Mouse (Mus musculus): ENCODE measurements at regions not wholly inside any gene's neighbourhood (a gene's known extent, or its start where the extent isn't known, plus 50 kb on each side); places are given as distances from the start of the nearest gene placed in this dataset.

- TF ChIP-seq GATA1 (IDR thresholded peaks at IDR 0.05; ENCODE audit: low read length) (no peak), TAL1 (IDR thresholded peaks at IDR 0.05; ENCODE audit: low read length) (no peak)
Observed at GRCm38 (mm10) chr9:115660371-115660770, 248.9 kb upstream of the Gadl1 start.
